Mouse (Mus musculus) heart, postnatal 14 days (tissue): ENCODE results near the gene Scml4. TPM values are rescaled to one million over a fixed set of nuclear protein-coding genes. Genes with fewer than 3 reads are reported as not detected.
A peak's percentile ranks its signal among the peaks of the same experiment; 100 is the strongest.

Experiments
- DNase-seq, 2 experiments: peaks; one replicate each; pipeline ENCODE4 v3.0.0; 2021 to 2022
- intact Hi-C: fragments of 180-260 bp; cut with DNase I; formaldehyde crosslinking; loops from one replicate; pipeline ENCODE4 v1.15.1; 2025
- long read RNA-seq, 2 experiments: library from polyadenylated mRNA; stranded (forward); transcript quantifications; one replicate each; pipeline ENCODE4 v2.0.0; 2021
- total RNA-seq, 2 experiments: library from RNA; stranded (reverse); gene quantifications; 2 replicates each; pipeline ENCODE4 v1.2.3; 2021

Scml4 gene
- total RNA-seq, result 1 to 10 TPM; 1.7 to 2.6 TPM
- long read RNA-seq, experiment 1, partial matches to known transcripts, result 0 of 2 reads
- long read RNA-seq, experiment 1, other reads (novel, unspliced or antisense), result 0 of 2 reads
- long read RNA-seq, experiment 2, partial matches to known transcripts, result 0 of 4 reads
- long read RNA-seq, experiment 2, other reads (novel, unspliced or antisense), result 1 of 4 reads

- intact Hi-C loops, result no loop called here
- DNase-seq, result no peak
Observed at GRCm38 (mm10) chr10:42860159-42860911, at the start of gene Scml4. TSS of gene Scml4 (plus strand) at chr10:42860370.

GRCm38 (mm10) chr10:42825923-42826322 is 34.2 kb upstream of the Scml4 start:
- DNase-seq, result no peak
- intact Hi-C loops, result no loop called here

GRCm38 (mm10) chr10:42827155-42827554 is 33.0 kb upstream of the Scml4 start:
- DNase-seq, result no peak
- intact Hi-C loops, result no loop called here

GRCm38 (mm10) chr10:42830007-42830406 is 30.2 kb upstream of the Scml4 start:
- intact Hi-C loops, result loop anchor here (10.0 kb wide), 1 partner anchor 135 kb away; no protein-coding TSS in a partner anchor

GRCm38 (mm10) chr10:42830409-42830808 is 29.8 kb upstream of the Scml4 start:
- no peak for DNase-seq
- intact Hi-C loops, result loop anchor here (10.0 kb wide), 1 partner anchor 136 kb away; no protein-coding TSS in a partner anchor

More at GRCm38 (mm10) chr10:42830007-42830406, 30.2 kb upstream of the Scml4 start:
- no peak for DNase-seq

GRCm38 (mm10) chr10:42832677-42833076 is 27.5 kb upstream of the Scml4 start:
- peak in 1 of 2 experiments; percentile 28 for DNase-seq
- intact Hi-C loops, result loop anchor here (10.0 kb wide), 1 partner anchor 138 kb away; no protein-coding TSS in a partner anchor

- DNase-seq, result no peak
- intact Hi-C loops, result loop anchor here (2.0 to 10.0 kb wide), 2 partner anchors 31 to 139 kb away; no protein-coding TSS in a partner anchor
Observed at GRCm38 (mm10) chr10:42833871-42834727, 26.1 kb upstream of the Scml4 start.

GRCm38 (mm10) chr10:42838106-42838505 is 22.1 kb upstream of the Scml4 start:
- no peak for DNase-seq
- intact Hi-C loops, result loop anchor here (10.0 kb wide), 1 partner anchor 143 kb away; no protein-coding TSS in a partner anchor

- intact Hi-C loops, result loop anchor here (10.0 kb wide), 1 partner anchor 144 kb away; no protein-coding TSS in a partner anchor
- DNase-seq, result no peak
Observed at GRCm38 (mm10) chr10:42838736-42839135, 21.4 kb upstream of the Scml4 start.

- no peak for DNase-seq
- intact Hi-C loops, result loop anchor here (5.0 kb wide), 1 partner anchor 147 kb away; no protein-coding TSS in a partner anchor
Observed at GRCm38 (mm10) chr10:42840036-42840435, 20.1 kb upstream of the Scml4 start.

- DNase-seq, result peak in 1 of 2 experiments; percentile 33
- intact Hi-C loops, result loop anchor here (1.0 to 5.0 kb wide), 2 partner anchors 100 to 146 kb away; no protein-coding TSS in a partner anchor
Observed at GRCm38 (mm10) chr10:42841531-42842195, 18.5 kb upstream of the Scml4 start.

- intact Hi-C loops, result loop anchor here (1.0 to 5.0 kb wide), 2 partner anchors 99 to 145 kb away; no protein-coding TSS in a partner anchor
- peak; percentile 81 to 90 for DNase-seq
Observed at GRCm38 (mm10) chr10:42842358-42842757, 17.8 kb upstream of the Scml4 start.

GRCm38 (mm10) chr10:42843416-42843815 is 16.8 kb upstream of the Scml4 start:
- intact Hi-C loops, result loop anchor here (5.0 kb wide), 1 partner anchor 144 kb away; no protein-coding TSS in a partner anchor
- DNase-seq, result peak; percentile 42 to 64

- intact Hi-C loops, result loop anchor here (5.0 kb wide), 1 partner anchor 37 kb away; no protein-coding TSS in a partner anchor
- DNase-seq, result no peak
Observed at GRCm38 (mm10) chr10:42845480-42845879, 14.7 kb upstream of the Scml4 start.

- DNase-seq, result no peak
- intact Hi-C loops, result loop anchor here (5.0 kb wide), 1 partner anchor 34 kb away; no protein-coding TSS in a partner anchor
Observed at GRCm38 (mm10) chr10:42848179-42849080, 11.7 kb upstream of the Scml4 start.

- no peak for DNase-seq
- intact Hi-C loops, result loop anchor here (5.0 kb wide), 1 partner anchor 33 kb away; no protein-coding TSS in a partner anchor
Observed at GRCm38 (mm10) chr10:42849081-42849400, 11.1 kb upstream of the Scml4 start.

GRCm38 (mm10) chr10:42854838-42855237 is 5.3 kb upstream of the Scml4 start:
- DNase-seq, result no peak
- intact Hi-C loops, result no loop called here

GRCm38 (mm10) chr10:42855250-42855649 is 4.9 kb upstream of the Scml4 start:
- intact Hi-C loops, result no loop called here

GRCm38 (mm10) chr10:42856574-42856973 is 3.6 kb upstream of the Scml4 start:
- intact Hi-C loops, result no loop called here
- no peak for DNase-seq

More at GRCm38 (mm10) chr10:42855250-42855649, 4.9 kb upstream of the Scml4 start:
- DNase-seq, result peak; percentile 37 to 48
